Mouse (Mus musculus) forebrain, embryonic 11.5 days (tissue): ENCODE measurements around the gene Efcab10. TPM values are rescaled to one million over a fixed set of nuclear protein-coding genes. Genes with fewer than 3 reads are reported as not detected.

Source experiments
- ATAC-seq: fragments of 200-750 bp; cut with Nextera tagmentation; replicated peaks from 2 replicates; pipeline ENCODE4 v1.8.0; 2017; ENCODE audit warnings: moderate TSS enrichment; ENCODE audit not compliant: low FRiP score
- DNase-seq: peaks from one replicate; pipeline ENCODE4 v3.0.0-alpha.2; 2017; ENCODE audit warnings: low spot score
- H3K27ac ChIP-seq: fragments of 300-500 bp; sonication (generic); 2 replicates; pipeline ENCODE4 v1.5.1; 2014; ENCODE audit warnings: low read depth, low read length
- H3K27me3 ChIP-seq: fragments of 300-500 bp; sonication (generic); 2 replicates; pipeline ENCODE4 v1.6.1; 2014; ENCODE audit warnings: mild to moderate bottlenecking, low read length, mixed read lengths; ENCODE audit not compliant: control insufficient read depth, insufficient read depth
- H3K36me3 ChIP-seq: fragments of 300-500 bp; sonication (generic); 2 replicates; pipeline ENCODE4 v1.6.1; 2014; ENCODE audit warnings: mild to moderate bottlenecking, low read length, moderate library complexity, mixed read lengths; ENCODE audit not compliant: control insufficient read depth, insufficient read depth
- H3K4me1 ChIP-seq: fragments of 300-500 bp; sonication (generic); replicated peaks from 2 replicates; pipeline ENCODE4 v1.6.1; 2014; ENCODE audit warnings: low read length, mixed read lengths; ENCODE audit not compliant: control insufficient read depth, insufficient read depth
- H3K4me2 ChIP-seq: fragments of 300-500 bp; sonication (generic); 2 replicates; pipeline ENCODE4 v1.6.1; 2014; ENCODE audit warnings: low read depth, mild to moderate bottlenecking, low read length, moderate library complexity, mixed read lengths; ENCODE audit not compliant: severe bottlenecking
- H3K4me3 ChIP-seq: fragments of 300-500 bp; sonication (generic); 2 replicates; pipeline ENCODE4 v1.5.1; 2014; ENCODE audit warnings: low read depth, low read length
- H3K9ac ChIP-seq: fragments of 300-500 bp; sonication (generic); 2 replicates; pipeline ENCODE4 v1.6.1; 2014; ENCODE audit warnings: low read length
- H3K9me3 ChIP-seq: fragments of 300-500 bp; sonication (generic); 2 replicates; pipeline ENCODE4 v1.6.1; 2016; ENCODE audit warnings: low read length, mixed read lengths; ENCODE audit not compliant: control insufficient read depth
- WGBS: fragments of 180-500 bp; shearing (Covaris S2); extraction: QIAGEN DNeasy Blood & Tissue Kit; methylation state at CpG from one replicate; pipeline ENCODE4 v1.1.7; 2014; 5-methylcytosine and 5-hydroxymethylcytosine counted together
- polyA plus RNA-seq: library from polyadenylated mRNA; unstranded; fragments of >200 nt; fragmentation: Nextera tagmentation; extraction: Ambion mirVana; gene quantifications from 2 replicates; pipeline ENCODE4 v1.2.1, GENCODE M21; 2014

Efcab10 gene
- polyA plus RNA-seq, 1 experiment from 2014 or later: 0.49 TPM

GRCm38 (mm10) chr12:33405398-33406026, 10.9 kb downstream of the Efcab10 start:
- Histone ChIP-seq H3K4me1 (0 out of 2 replicates have a peak, but pooled peaks cover 2% of the 10 kb centered on the region), H3K27ac (no peak overlapping the region), H3K9ac (no peak overlapping the region), H3K9me3 (no peaks in the 10 kb centered on the region), H3K27me3 (no peaks in the 10 kb centered on the region), H3K4me3 (no peak overlapping the region), H3K4me2 (no peak overlapping the region), H3K36me3 (no peaks in the 10 kb centered on the region)
- no peak for DNase-seq
- WGBS: 44% methylated on average over 6 of the region's 6 CpGs
- no peak for ATAC-seq

GRCm38 (mm10) chr12:33411580-33412151, 17.0 kb downstream of the Efcab10 start:
- whole genome bisulfite sequencing: 63% methylated on average over 6 of the region's 6 CpGs
- no peak for ATAC-seq
- no peaks in the 10 kb centered on the region for H3K9me3 ChIP-seq
- no peaks in the 10 kb centered on the region for H3K36me3 ChIP-seq
- H3K27ac ChIP-seq: no peak overlapping the region
- no peak for DNase-seq
- no peaks in the 10 kb centered on the region for H3K4me1 ChIP-seq
- H3K27me3 ChIP-seq: no peaks in the 10 kb centered on the region
- no peak overlapping the region for H3K4me3 ChIP-seq
- no peak overlapping the region for H3K9ac ChIP-seq
- H3K4me2 ChIP-seq: no peak overlapping the region

- Histone ChIP-seq H3K9ac (no peak overlapping the region), H3K4me3 (no peak overlapping the region), H3K4me1 (no peaks in the 10 kb centered on the region), H3K4me2 (no peak overlapping the region), H3K36me3 (no peaks in the 10 kb centered on the region), H3K27me3 (no peaks in the 10 kb centered on the region; the same call in 1 of the 2 replicates), H3K27ac (no peak overlapping the region), H3K9me3 (no peaks in the 10 kb centered on the region)
- ATAC-seq (no peak), DNase-seq (peak; percentile 55)
- WGBS: 32% methylated on average over 3 of the region's 3 CpGs
Observed at GRCm38 (mm10) chr12:33424329-33424728, 29.7 kb downstream of the Efcab10 start.

GRCm38 (mm10) chr12:33427293-33427692, 32.6 kb downstream of the Efcab10 start:
- Histone ChIP-seq H3K9me3 (no peaks in the 10 kb centered on the region), H3K4me3 (no peak overlapping the region), H3K4me2 (no peak overlapping the region), H3K27ac (no peak overlapping the region), H3K9ac (no peak overlapping the region), H3K27me3 (no peaks in the 10 kb centered on the region; the same call in 1 of the 2 replicates), H3K4me1 (no peaks in the 10 kb centered on the region; the same call in 1 of the 2 replicates), H3K36me3 (no peaks in the 10 kb centered on the region)
- ATAC-seq: no peak
- WGBS: 32% methylated on average over 3 of the region's 3 CpGs
- no peak for DNase-seq

DNA sequence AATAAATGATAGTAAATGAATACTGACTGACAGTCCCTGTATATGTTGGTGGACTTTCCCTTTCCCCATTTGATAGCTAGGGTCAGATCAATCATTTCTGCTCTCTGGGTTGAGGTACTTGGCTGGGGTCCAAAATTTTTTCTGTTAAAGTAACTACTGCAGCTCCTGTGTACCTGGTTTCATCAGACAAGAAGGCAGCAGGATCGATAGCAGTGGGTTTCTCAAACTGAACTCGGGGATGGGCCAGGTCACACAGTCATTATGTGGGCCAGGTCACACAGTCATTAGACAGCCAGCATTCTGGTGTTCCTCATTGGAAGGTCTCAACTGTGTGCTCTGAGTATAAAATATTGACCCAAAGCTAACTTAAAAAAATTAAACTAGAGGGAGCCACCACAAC, 33.1 kb downstream of the Efcab10 start:
- Histone ChIP-seq H3K4me1 (no peaks in the 10 kb centered on the region; the same call in 1 of the 2 replicates), H3K9ac (no peak overlapping the region), H3K4me3 (no peak overlapping the region), H3K27me3 (no peaks in the 10 kb centered on the region; the same call in 1 of the 2 replicates), H3K27ac (no peak overlapping the region), H3K9me3 (no peaks in the 10 kb centered on the region), H3K36me3 (no peaks in the 10 kb centered on the region), H3K4me2 (no peak overlapping the region)
- DNase-seq (no peak), ATAC-seq (no peak)
- 69% methylated on average over 2 of the region's 2 CpGs for WGBS

DNA sequence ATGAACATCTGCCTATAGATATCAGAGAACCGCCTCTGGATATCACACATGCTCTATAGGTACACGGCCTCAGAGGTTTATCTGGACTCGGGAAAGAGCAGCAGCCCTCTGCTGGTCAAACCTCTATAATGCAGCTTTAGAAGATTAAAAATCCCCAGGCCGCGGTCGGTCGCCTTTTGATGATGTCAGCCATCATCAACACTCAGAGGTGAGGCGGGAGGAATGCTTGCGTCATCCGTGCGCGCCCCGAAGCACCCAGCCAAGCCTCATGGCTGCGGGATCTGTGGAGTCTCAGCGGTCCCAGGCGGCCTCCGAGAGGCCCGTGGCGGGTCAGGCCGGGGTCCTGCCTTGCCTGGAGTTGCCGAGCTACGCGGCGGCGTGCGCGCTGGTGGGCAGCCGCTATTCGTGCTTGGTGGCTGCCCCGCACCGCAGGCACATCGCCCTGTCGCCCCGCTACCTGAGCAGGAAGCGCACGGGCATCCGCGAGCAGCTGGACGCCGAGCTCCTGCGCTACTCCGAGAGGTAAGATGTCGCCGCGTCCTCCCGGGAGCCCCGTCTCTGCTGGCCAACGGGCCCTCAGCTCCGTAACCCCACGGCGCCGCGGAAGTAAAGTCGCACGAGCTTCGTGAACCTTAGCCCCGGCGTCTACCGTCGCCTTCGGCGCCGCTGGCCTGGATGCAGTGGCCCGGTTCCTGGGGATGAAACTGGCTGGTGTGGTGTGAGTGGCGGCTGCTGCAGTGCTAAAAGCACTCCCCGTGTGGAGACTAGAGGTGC, 34.9 kb downstream of the Efcab10 start, which contains the start of gene Twistnb:
Gene Twistnb (plus strand): TSS at position 249 of the 774 bp plus-strand sequence.
- peak; percentile 97 for ATAC-seq
- Histone ChIP-seq H3K4me3 (peak within 1 kb of the TSS; percentile 96), H3K27ac (peak within 1 kb of the TSS; percentile 31; the same call in 1 of the 2 replicates), H3K9ac (peak within 1 kb of the TSS; percentile 83), H3K27me3 (no peaks in the 10 kb centered on the region), H3K4me2 (peak within 1 kb of the TSS; percentile 64), H3K9me3 (no peaks in the 10 kb centered on the region), H3K36me3 (no peaks in the 10 kb centered on the region), H3K4me1 (no peaks in the 10 kb centered on the region; the same call in 1 of the 2 replicates)
- peak; percentile 98 for DNase-seq
- WGBS: under 1% methylated on average over 66 of the region's 66 CpGs

DNA sequence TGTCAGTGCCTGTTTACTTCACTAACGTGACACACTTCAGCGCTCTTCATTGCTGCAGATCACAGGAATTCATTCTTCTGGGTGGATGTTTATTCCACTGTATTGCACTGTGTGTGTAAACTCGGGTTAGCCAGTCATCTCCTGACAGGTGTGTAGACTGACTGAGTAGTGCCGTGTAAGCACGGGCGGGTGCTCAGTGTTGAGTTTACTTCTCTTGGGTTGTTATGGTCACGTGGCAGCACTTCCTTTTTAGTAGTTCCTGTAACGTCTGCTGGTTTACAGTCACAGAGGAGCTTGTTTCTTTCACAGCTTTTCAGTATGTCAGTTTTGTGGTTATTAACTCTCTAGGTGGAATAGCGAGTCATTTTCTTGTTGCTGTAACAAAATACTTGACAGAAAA, 39.2 kb downstream of the Efcab10 start:
- no peak overlapping the region for H3K4me3 ChIP-seq
- no peaks in the 10 kb centered on the region for H3K9me3 ChIP-seq
- no peak overlapping the region for H3K9ac ChIP-seq
- no peaks in the 10 kb centered on the region for H3K27me3 ChIP-seq
- H3K36me3 ChIP-seq: no peaks in the 10 kb centered on the region
- no peak overlapping the region for H3K27ac ChIP-seq
- DNase-seq (no peak), ATAC-seq (no peak)
- no peaks in the 10 kb centered on the region; the same call in 1 of the 2 replicates for H3K4me1 ChIP-seq
- H3K4me2 ChIP-seq: no peak overlapping the region
- WGBS: 93% methylated on average over 9 of the region's 9 CpGs

- Histone ChIP-seq H3K4me2 (no peak overlapping the region), H3K9ac (no peak overlapping the region), H3K9me3 (no peaks in the 10 kb centered on the region), H3K4me3 (no peak overlapping the region), H3K4me1 (no peaks in the 10 kb centered on the region; the same call in 1 of the 2 replicates), H3K27me3 (no peaks in the 10 kb centered on the region), H3K27ac (no peak overlapping the region), H3K36me3 (no peaks in the 10 kb centered on the region)
- 95% methylated on average over 4 of the region's 4 CpGs for WGBS
- ATAC-seq (no peak), DNase-seq (no peak)
Observed at GRCm38 (mm10) chr12:33434758-33435157, 40.1 kb downstream of the Efcab10 start.
